Mouse (Mus musculus): Measurements from ENCODE around the gene Ms4a4b.
"Not testable (repeated sequence)": the region's sequence is repeated elsewhere in the genome, so short reads cannot be mapped to it uniquely, and the experiment has no call there.

Ms4a4b gene

GRCm38 (mm10) chr19:11486599-11486998 is 43.2 kb downstream of the Ms4a4b start:
- in situ Hi-C loops (cut with MboI), result loop anchor here (5.0 kb wide), 1 partner anchor 99 kb away; no protein-coding TSS in a partner anchor

GRCm38 (mm10) chr19:11491406-11492189 is 48.2 kb downstream of the Ms4a4b start:
- in situ Hi-C loops (cut with MboI), result loop anchor here (5.0 kb wide), 1 partner anchor 111 kb away; the partner anchor contains the start of gene Ms4a6d

- in situ Hi-C loops (cut with MboI), result loop anchor here (5.0 kb wide), 1 partner anchor 110 kb away; the partner anchor contains the start of gene Ms4a6d
These were observed 49.3 kb downstream of the Ms4a4b start for GRCm38 (mm10) chr19:11492671-11493070.

- in situ Hi-C loops (cut with MboI), result loop anchor here (5.0 kb wide), 1 partner anchor 108 kb away; the partner anchor contains the start of gene Ms4a6d
These were observed 51.2 kb downstream of the Ms4a4b start for GRCm38 (mm10) chr19:11494519-11494918.

GRCm38 (mm10) chr19:11496361-11496760 is 53.0 kb downstream of the Ms4a4b start:
- in situ Hi-C loops (cut with MboI), result no loop called here

- in situ Hi-C loops (cut with MboI), result not testable (repeated sequence)
These were observed 53.9 kb downstream of the Ms4a4b start for GRCm38 (mm10) chr19:11497300-11497699.

- in situ Hi-C loops (cut with MboI), result no loop called here
These were observed 57.4 kb downstream of the Ms4a4b start for GRCm38 (mm10) chr19:11500796-11501195.

GRCm38 (mm10) chr19:11501326-11501725 is 58.0 kb downstream of the Ms4a4b start:
- in situ Hi-C loops (cut with MboI), result no loop called here

GRCm38 (mm10) chr19:11504857-11505256 is 61.5 kb downstream of the Ms4a4b start:
- in situ Hi-C loops (cut with MboI), result no loop called here

GRCm38 (mm10) chr19:11513458-11513857 is 70.1 kb downstream of the Ms4a4b start:
- in situ Hi-C loops (cut with MboI), result no loop called here

GRCm38 (mm10) chr19:11516246-11516645 is 72.9 kb downstream of the Ms4a4b start, which contains the start of gene Ms4a6b:
Gene Ms4a6b (plus strand): TSS chr19:11516512.
- in situ Hi-C loops (cut with MboI), result no loop called here

Data from mature B cell (primary cell).